Mouse (Mus musculus) retina, postnatal 7 days (tissue): ENCODE measurements at regions not wholly inside any gene's neighbourhood (a gene's known extent, or its start where the extent isn't known, plus 50 kb on each side); places are given as distances from the start of the nearest gene placed in this dataset.
"Not testable (repeated sequence)": the region's sequence is repeated elsewhere in the genome, so short reads cannot be mapped to it uniquely, and the experiment has no call there.

Source experiments
- DNase-seq: peaks from one replicate; pipeline ENCODE4 v3.0.0-alpha.2; 2012; ENCODE audit warnings: low read depth, low spot score

DNA sequence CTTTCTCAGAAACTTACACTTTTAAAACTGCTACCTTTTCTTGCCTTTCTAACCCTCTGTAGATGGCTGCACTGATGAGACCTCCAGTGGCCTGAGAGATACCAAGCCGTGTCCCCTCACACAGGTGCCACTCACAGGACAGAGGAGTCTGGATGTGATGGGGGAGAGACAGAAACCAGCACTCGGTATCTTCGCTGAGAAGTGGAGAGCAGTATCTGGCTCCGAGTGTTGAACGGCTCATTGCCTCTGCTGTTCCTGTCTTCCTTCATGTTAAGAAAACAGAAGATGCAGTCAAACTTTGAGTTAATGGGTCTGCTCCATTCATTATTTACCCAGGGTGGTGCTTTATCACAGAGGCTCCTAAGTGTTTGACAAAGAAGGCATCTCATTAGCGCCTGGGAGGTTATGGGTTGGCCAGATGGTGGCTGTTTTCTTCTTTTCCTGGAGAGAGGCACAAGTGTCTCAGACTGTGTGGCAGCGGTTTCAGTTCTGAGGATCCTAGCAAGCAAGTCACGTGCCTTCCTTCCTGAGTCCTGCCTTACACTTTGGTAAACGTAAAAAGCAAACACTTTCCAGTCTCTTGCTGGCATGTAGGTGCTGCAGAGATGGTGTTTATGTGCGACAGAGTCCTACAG, 248.6 kb downstream of the Sec16b start:
- no peak for DNase-seq

DNA sequence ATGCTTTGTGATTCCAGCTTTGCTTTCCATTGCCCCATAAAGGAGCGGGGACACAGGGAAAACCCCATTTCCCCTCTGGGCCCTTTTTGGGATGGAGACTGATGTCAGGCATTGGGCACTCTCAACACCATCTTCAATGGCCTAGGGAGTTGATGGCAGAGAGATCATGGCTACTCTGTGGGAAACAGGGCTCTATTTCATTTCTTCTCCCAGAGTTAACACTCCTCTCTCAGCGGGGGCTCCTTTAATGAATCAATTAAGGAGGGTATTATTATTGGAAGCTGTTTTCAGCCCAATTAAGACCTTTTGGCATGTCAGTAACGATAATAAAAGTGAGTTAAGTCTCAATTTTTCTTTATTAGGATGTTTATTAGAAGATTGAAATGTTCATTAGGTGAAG, 250.4 kb downstream of the Sec16b start:
- DNase-seq, result no peak

DNA sequence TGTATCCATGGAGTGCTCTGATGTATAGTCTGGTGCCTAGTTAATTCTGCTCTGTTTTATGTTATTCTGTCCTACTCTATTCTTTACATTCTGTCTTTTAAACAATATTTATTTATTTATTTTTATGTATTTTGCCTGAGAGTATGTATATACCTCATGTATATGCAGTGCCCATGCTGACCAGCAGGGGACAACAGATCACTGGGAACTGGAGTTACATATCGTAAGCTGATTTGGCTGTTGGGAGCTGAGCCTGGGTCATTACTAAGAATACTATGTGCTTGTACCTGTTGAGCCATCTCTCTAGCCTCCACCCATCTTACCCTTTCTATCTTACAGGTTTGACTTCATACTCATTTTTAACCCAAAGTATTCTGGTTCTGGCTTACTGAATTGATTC, 251.8 kb downstream of the Sec16b start:
- DNase-seq, result no peak

DNA sequence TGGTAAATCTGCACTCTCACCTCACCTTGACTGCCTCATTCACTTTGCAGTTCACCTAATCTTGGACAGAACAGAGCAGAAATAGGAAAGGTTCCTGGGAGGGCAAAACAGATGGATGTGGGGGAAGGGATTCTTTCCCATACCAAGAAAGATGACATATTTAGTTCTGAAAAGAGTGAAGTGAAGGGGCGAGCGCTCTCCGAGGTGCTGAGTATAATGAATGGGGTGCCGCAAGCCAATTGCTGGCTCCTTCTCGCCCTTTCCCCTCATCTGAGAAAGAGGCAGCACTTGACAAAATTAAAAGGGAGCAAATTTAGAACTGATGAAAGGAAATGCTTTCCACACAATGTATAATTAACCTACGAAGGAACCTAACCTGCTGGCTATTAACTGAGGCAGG, 261.7 kb downstream of the Sec16b start:
- no peak for DNase-seq

DNA sequence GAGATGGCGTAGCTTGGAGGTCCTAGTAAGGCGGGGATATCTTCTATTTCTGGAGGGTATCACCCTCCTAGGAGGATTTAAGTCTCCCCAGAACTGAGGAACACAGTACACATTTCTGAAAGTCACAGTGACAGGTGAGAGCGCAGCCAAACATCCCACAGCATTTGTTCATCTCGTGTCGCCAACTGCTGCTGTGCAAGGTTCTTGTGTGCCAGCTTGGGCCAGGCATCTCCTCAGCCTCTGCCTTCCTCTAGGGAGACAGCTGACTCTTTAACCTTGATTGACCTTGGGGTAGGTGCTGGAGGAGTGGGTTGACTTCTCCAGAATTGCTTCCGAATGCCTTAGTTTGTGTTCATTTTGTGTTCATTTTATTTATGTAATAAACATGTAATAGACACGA, 291.2 kb downstream of the Sec16b start:
- DNase-seq, result no peak

DNA sequence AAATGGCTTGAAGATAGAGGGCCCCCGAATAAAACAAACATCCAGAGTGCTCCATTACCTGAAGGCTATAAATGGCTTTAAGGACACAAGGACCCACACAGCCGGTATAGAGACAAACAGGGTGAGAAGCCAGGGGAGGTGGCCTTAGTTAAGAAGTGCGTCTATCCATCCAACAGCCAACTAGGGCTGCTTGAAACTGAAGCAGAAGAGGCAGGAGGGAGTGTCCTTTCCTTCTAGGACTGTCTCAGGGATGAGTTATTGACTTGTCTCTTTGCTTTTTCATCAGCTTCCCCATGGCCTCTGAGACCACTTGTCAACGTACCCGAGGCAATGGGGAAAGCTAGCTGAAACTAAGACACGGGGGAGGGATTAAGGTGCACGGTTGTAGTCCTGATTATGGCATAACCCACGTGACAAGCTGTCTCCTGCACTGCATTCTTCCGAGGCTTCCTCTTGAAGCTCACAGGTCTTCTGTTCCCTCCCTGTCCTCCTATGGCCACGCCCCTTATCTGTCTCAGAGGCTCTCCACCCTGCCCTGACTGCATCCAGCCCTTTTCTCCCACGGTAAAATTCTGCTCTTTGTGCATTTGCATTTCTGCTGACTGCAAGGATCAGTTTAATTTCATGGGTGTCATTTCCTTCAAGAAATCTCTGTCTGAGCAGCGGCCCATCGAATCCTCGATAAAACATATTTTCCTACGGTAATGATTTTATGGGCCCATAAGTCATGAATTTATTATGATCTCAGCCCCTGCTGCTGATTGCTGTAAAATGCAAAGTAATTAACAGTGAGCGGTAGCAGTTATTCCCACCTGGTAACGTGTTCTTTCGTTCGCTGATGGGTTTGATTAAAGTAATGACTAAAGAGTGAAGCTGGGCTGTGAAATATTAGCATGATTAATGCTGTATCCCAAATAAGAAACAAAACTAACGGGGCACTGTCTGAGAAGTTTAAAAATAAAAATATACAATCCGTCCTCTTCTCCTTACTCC, 292.3 kb downstream of the Sec16b start:
- no peak for DNase-seq

DNA sequence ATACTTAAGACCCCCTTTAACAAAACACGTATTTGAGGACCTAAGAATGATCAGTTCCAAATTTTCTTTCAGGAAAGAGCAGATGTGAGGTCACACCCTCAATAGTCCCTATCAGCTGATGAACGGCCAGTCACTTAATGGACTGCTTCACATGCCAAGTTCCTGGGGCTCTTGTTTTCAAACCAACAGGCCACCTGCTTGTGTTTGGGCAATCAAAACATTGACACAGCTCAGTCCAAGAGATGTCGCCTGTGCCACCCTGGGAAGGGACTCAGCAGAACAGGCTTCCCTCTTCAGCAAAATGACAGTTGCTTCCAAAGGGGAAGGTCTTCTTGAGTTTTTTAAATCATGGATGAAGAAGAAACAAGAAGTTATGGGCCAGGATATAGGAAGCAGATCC, 294.6 kb downstream of the Sec16b start:
- DNase-seq, result no peak

DNA sequence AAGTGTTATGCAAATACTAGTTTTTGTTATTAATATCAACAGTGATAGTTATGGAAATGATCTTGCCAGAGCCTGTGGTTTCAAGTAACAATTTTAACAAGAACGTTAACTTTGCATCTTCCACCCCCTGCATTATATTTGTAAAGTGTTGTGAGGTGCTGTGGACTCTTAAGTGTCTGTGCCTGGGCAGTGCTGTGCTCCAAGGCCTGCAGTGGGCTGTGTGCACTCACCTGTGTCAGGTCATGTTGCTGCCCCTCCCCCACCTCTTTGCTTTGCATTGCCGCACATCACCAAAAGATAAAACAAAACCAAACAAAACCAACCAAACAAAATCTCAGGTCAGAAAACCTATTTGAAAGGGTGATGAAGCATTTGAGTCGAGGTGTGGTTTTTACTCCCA, 297.7 kb downstream of the Sec16b start:
- DNase-seq, result no peak

DNA sequence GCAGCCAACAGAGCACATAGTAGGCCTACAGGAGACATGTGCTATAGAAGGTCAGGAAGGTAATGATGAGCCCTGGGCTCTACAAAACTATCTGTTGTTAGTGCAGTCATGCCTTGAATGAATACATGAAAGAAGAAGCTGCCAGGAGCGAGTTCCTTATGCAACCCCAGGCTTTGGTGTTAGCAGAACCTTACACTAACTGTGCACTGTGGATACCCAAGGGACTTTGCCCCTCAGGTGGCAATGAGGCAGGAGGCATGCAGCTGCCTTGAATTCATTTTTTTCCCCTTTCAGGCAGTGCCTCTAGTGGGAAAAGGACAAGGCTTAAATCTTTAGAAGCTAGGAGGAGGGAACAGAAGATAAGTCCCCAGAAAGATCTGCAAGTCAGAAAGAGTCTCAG, 299.8 kb downstream of the Sec16b start:
- no peak for DNase-seq

DNA sequence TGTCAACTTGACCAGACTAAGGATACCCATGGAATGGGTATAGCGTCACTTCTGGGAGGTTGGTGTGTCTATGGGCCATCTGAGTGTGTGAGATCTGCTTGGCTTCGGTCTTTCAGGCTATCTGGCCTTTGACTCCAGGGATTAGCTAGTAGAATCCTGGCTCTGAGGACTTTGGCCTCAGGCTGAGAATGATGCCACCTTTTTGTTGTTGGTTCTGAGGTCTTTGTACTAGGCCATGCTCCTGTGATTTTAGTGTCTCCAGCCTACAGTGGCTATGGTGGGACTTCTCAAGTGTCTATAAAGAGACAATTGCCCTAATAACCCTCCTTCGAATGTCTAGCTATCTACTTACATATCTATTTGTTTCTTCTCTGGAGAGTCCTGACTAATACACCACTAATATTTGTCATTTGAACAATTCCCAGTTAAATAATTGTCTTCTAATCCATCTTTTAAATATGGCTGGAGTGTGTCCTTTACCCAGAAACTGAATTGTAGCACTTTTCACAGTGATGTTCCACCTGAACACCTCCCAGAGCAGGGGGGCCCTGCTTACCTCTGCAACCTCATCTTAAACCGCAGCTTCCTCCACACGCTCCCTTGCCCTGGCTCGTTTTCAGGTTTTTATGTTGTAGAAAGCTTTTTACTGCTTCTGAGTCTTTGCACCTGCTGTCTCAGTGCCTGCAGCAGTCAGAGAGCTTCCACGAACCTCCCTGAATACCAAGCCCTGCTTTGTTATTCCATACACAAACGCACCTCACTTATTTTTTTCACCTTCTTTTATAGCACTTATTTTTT, 303.3 kb downstream of the Sec16b start:
- DNase-seq, result no peak

DNA sequence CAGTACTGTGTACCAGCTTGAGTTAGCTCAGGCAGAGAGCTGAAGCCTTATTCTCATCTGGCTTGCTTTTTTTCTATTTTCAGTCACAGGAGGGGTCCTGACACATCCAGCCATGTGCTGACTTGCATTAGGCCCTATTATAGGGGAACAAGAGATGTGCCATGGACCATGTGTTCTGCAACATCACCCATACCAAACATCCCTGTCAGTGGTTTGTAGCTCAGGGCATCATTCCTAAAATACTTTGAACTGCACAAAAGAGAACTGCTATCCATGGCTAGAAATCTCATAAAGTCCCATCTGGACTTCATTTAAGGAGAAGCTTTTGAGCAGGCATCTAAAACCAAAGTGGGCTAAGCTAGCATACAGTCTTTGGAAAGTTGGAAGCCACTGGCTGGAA, 304.1 kb downstream of the Sec16b start:
- DNase-seq, result no peak

DNA sequence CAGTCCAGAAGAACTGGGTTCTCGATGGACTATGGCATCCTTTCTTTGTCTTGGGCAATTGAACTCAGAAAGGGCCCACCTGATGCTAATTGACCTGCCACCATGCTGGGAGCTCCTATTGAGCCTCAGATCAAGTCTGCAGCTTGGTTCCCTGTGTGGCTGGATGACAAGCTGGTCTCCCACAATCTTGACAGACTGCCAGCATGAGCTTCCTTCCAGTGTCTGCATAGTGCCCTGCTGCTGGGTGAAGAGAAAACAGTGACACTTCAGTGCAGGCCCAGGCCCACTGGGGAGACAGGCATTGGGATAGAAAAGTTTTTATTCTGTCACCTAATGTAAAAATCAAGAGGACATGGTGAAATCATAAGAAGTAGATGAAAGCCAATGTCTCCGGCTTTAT, 321.4 kb downstream of the Sec16b start:
- DNase-seq, result no peak

DNA sequence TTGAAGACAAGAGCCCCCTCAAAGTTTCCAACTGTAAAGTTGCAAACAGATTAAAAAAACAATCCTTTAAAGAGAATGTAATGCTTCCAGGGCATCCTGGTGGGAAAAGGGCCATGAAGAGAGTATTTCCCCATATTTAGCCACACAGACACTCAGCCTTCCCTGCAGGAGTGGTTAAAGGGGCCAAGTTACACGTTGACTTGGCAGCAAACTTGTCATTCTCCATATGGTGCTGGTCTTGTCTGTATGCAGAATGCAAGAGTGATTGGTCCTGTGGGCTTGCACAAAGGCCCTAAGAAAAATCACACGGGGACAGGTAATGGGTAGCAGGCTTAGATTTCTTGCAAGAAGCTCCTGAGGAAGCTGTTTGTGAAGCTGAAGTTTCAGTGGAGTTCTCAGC, 325.0 kb downstream of the Sec16b start:
- DNase-seq, result no peak

DNA sequence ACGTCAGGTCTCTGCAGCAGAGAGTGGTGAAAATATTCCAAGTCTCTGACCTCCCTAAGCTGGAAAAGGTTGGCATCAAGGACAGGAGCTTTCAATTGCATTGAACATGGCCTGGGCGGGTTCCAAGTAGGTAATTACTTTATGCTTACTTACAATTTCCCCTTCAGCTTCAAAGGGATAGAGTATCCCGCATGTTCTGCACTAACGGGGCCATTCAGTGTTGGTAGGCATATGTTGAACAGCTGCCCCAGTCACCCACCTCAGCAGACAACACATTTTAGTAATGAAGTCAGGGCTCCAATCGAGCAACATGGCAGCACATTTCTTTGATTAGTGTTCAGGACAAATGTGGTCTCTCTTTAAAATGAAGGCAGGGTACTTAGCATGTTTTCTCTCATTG, 366.2 kb downstream of the Sec16b start:
- no peak for DNase-seq

DNA sequence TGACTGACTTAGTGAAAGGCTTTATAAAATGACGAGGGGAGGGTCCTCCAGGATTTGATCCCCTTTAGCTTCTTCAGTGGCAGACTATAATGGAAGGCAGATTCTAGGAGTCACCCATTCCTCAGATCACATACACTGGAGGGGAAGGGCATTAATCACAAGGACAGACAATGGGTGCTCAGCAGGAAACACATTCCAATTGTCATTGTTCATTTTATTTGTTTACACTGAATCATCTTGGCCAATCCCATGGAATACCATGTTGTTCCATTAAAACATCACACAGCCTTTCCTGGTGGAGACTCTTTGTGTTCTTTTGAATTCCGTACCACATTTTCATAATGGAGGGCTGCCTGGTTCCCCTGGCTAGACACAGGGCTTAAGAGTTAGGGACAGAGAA, 368.5 kb downstream of the Sec16b start:
- no peak for DNase-seq

DNA sequence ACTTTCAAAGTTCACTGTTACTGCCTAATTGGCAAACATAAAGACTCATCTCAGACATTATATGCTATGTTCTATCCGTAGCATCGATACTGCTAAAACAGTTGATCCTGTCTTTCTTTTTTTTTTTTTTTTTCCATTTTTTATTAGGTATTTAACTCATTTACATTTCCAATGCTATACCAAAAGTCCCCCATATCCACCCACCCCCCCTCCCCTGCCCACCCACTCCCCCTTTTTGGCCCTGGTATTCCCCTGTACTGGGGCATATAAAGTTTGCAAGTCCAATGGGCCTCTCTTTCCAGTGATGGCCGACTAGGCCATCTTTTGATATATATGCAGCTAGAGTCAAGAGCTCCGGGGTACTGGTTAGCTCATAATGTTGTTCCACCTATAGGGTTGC, 370.6 kb downstream of the Sec16b start:
- DNase-seq, result not testable (repeated sequence)

DNA sequence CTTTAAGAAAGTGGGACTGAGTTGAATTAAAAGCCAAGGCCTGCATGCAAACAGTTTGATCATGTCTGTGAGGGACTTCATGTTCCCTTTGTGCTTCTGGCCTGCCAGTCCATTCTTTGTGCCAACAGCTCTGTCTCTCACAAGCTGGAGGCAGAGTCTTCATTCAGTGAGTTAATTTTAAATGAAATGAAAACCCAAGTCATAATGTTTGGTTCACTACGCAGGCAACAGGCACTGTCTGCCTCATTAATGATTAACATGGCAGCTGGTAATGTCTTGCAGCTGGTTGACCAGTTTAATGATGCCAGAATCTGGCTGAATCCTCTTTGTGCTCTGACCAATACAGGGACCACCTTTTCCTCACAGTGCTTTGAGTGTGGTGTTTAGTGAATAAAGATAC, 380.6 kb downstream of the Sec16b start:
- DNase-seq, result no peak

DNA sequence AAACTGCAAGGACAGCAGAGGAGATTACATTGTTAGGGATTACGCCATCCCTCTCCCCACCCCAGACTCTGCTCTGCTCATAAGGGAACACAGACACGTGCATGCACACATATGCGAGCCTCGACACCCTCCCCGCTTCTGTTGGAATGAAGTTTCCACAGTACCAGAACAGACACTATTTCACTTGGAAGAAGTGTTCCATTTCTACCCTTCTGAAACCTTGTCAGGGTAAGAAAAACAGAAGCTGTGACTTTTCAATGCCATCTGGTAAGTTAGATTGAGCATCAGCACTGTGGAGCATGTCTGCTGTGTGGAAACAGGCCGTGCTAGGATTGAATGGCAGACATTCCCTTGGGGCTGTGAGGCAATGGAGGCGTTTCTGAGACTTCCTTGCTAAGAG, 382.0 kb downstream of the Sec16b start:
- no peak for DNase-seq

DNA sequence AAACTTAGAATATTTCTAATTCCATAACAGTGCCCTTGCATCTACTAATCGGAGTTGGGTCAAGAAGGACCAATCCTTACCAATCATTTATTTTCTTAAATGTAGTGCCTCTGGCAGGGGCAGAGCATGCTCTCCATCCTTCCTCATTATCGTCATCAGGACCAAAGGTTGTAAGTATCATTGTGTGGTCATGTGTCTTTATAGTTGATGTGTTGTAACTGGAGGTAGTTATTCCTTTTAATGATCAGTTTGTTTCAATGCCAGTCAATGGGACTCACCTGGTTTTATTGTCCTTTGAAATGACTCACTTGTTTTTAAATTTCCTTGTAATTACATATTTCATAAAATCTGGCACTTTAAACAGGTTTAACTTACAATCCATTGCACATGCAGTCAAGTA, 399.6 kb downstream of the Sec16b start:
- DNase-seq, result no peak

DNA sequence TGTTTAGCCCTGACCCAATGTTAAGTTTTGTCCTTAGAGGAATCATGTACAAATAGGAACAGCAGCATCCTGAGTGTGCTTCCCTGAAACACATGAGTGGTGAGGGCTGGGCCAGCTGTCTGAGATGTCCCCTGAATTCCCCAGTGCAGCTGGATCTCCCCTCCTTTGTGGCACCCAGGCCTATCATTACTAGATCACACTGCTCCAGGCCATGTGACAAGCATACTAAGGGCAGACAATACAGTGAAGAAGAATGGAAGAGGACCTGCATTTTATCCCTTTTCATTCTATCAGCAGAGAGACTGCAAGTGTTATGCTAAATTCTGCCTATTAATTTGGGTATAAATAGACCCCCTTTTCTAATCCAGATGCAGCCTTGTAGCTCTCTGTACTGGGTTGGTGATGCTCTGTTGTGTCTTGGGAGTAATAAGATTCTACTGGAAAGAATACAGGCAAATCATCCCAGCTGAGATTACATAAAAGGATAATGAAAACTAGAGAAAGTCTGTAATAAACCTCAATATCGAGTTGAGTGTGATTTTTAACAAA, 418.3 kb downstream of the Brinp2 start:
- no peak for DNase-seq

DNA sequence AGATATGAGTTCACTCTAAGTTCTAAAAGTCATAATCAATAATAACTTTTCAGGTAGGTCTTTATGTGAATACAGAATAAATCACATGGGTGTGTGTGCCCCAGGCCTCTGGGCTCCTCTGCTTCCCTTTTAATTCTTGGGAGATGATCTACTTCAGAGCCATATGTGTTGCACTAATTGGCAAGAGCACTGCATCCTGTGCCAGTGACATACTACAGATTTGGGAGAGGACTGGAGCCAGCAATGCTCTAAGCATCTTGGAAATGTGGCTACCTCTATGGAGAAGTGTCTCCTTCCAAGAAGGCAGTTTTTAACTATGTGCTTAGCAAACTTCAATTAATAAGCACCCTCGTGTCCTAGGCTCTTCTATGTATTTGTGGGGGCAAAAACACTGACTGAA, 416.6 kb downstream of the Brinp2 start:
- DNase-seq, result no peak

DNA sequence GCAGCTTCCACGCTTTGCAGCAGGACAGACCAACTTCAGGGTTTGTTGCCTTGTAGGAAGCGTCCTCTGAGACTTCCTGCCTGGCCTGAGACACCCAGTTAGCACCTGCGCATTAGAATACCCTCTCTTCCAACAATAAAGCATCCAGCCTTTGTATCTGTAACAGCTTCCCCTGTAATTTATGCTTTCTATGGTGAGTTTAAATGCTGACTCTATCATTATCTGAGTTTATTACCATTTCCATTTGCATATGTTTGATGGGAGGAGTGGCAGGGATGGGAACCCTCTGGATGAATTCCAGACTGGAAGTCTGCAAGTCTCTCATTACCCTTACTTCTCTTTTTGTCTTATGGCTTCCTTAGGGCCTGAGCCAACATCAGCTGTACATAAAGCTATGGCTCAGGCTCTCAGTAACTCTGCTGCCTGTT, 415.8 kb downstream of the Brinp2 start:
- DNase-seq, result no peak
